Mouse (Mus musculus) neural tube, embryonic 11.5 days (tissue): ENCODE measurements around the gene Piwil4. TPM values are rescaled to one million over a fixed set of nuclear protein-coding genes. Genes with fewer than 3 reads are reported as not detected.
"Not testable (repeated sequence)": the region's sequence is repeated elsewhere in the genome, so short reads cannot be mapped to it uniquely, and the experiment has no call there.

ENCODE experiments used
- ATAC-seq: fragments of 200-750 bp; cut with Nextera tagmentation; 2 replicates; pipeline ENCODE4 v1.8.0; 2017; ENCODE audit warnings: moderate number of reproducible peaks, mild to moderate bottlenecking, moderate TSS enrichment, moderate library complexity; ENCODE audit not compliant: insufficient read depth, low FRiP score, low TSS enrichment
- DNase-seq: peaks from one replicate; pipeline ENCODE4 v3.0.0-alpha.2; 2015; ENCODE audit warnings: low spot score
- H3K27ac ChIP-seq: fragments of 300-500 bp; sonication (generic); 2 replicates; pipeline ENCODE4 v1.5.1; 2014; ENCODE audit warnings: low read depth, mild to moderate bottlenecking, low read length
- H3K27me3 ChIP-seq: fragments of 300-500 bp; sonication (generic); 2 replicates; pipeline ENCODE4 v1.6.1; 2014; ENCODE audit warnings: mild to moderate bottlenecking, low read length, mixed read lengths; ENCODE audit not compliant: control insufficient read depth, insufficient read depth
- H3K36me3 ChIP-seq: fragments of 300-500 bp; sonication (generic); 2 replicates; pipeline ENCODE4 v1.6.1; 2014; ENCODE audit warnings: mild to moderate bottlenecking, low read length, moderate library complexity, mixed read lengths; ENCODE audit not compliant: control insufficient read depth, insufficient read depth
- H3K4me1 ChIP-seq: fragments of 300-500 bp; sonication (generic); 2 replicates; pipeline ENCODE4 v1.6.1; 2014; ENCODE audit warnings: low read length, mixed read lengths; ENCODE audit not compliant: control insufficient read depth, insufficient read depth
- H3K4me2 ChIP-seq: fragments of 300-500 bp; sonication (generic); 2 replicates; pipeline ENCODE4 v1.6.1; 2014; ENCODE audit warnings: low read depth, mild to moderate bottlenecking, moderate library complexity
- H3K4me3 ChIP-seq: fragments of 300-500 bp; sonication (generic); 2 replicates; pipeline ENCODE4 v1.5.1; 2014; ENCODE audit warnings: low read depth, low read length
- H3K9ac ChIP-seq: fragments of 300-500 bp; sonication (generic); 2 replicates; pipeline ENCODE4 v1.6.1; 2014; ENCODE audit warnings: mild to moderate bottlenecking, low read length
- H3K9me3 ChIP-seq: fragments of 300-500 bp; sonication (generic); 2 replicates; pipeline ENCODE4 v1.6.1; 2016; ENCODE audit warnings: low read length; ENCODE audit not compliant: control insufficient read depth
- WGBS: fragments of 180-500 bp; shearing (Covaris S2); extraction: QIAGEN DNeasy Blood & Tissue Kit; methylation state at CpG from one replicate; pipeline ENCODE4 v1.1.7; 2014; 5-methylcytosine and 5-hydroxymethylcytosine counted together
- polyA plus RNA-seq: library from polyadenylated mRNA; unstranded; fragments of >200 nt; fragmentation: Nextera tagmentation; extraction: Ambion mirVana; gene quantifications from 2 replicates; pipeline ENCODE4 v1.2.1, GENCODE M21; 2014

Piwil4 gene
- polyA plus RNA-seq, 1 experiment from 2014 or later = 0.85 TPM

DNA sequence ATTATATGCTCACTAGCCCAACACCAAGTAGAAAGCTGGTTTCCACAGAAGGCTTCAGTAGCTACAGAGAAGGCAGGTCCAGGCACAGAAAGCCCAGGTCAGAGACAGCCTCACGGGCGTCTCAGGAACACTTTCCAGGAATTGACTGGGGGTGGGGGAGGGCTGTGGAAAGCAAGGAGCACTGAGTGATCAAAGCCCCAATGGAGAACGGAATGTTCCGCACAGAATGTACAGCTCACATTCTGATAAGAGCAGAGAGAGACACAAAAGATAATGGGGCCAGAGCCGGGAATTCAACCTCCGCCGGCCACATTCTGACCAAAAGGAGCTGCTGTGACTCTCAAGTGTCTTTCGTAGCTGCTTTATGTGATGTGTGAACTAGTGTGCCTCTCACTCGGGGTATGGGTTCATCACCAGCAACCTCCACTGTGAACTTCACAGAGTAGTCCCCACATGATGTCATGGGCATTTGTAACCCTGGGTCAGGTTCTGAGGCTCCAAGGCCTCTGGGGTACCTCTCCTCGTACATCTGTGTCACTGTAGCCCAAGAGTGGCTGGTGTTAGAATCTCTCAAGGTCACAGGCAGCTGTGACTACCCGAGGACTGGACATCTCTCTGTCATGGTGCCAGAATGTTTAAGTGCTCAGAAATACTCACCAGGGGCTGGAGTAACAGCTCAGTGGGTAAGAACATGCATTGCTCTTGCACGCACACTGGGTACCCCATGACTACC is 51.0 kb downstream of the Piwil4 start:
- 87% methylated on average over 12 of the region's 12 CpGs for WGBS
- Histone ChIP-seq H3K9me3 (no peaks in the 10 kb centered on the region), H3K4me2 (no peak overlapping the region), H3K9ac (no peak overlapping the region), H3K4me3 (no peak overlapping the region), H3K4me1 (no peaks in the 10 kb centered on the region), H3K27ac (no peak overlapping the region), H3K27me3 (no peaks in the 10 kb centered on the region), H3K36me3 (no peaks in the 10 kb centered on the region)
- DNase-seq (no peak), ATAC-seq (no peak)

DNA sequence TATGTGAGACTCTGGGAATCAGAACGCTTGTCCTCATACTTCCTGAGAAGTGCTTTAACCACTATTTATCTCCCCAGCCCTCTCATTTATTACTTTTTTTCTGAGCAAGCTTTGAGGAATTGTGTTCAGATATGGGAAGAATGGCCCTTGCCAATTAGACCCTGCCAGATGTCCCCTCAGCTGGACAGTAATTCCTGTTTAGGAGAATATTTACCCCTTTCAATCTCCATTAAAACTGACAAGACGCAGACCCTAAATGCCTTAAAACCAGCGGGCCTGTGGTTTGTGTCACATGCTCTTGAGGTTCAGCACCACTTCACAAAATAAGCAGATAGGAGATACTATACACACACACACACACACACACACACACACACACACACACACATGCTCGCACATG is 56.2 kb downstream of the Piwil4 start:
- ATAC-seq = no peak
- 70% methylated on average over 4 of the region's 4 CpGs for WGBS
- no peaks in the 10 kb centered on the region for H3K36me3 ChIP-seq
- no peaks in the 10 kb centered on the region for H3K4me1 ChIP-seq
- no peak overlapping the region for H3K9ac ChIP-seq
- no peak overlapping the region for H3K27ac ChIP-seq
- no peaks in the 10 kb centered on the region for H3K27me3 ChIP-seq
- H3K4me2 ChIP-seq = no peak overlapping the region
- H3K4me3 ChIP-seq = no peak overlapping the region
- no peak for DNase-seq
- H3K9me3 ChIP-seq = no peaks in the 10 kb centered on the region

DNA sequence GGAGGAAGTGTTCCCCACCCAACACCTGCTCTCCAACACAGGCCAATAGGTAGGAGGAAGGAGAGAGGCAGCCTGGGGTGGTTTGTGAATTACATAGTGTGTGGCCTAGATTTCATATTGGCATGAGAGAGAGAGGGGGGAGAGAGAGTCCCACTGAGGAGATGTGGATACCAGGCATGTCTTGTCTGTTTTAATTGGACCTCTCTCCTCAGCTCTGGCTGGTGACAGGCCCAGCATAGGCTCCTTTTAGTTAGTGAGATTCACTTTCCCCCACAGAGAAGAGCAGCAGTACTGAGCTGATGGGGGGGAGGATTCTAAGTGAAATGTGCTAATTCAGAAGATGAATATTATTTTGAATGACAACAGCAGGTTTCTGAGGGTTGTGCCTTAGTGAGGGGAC is 57.8 kb downstream of the Piwil4 start:
- Histone ChIP-seq H3K36me3 (no peaks in the 10 kb centered on the region), H3K27me3 (no peaks in the 10 kb centered on the region), H3K9me3 (no peaks in the 10 kb centered on the region), H3K4me2 (no peak overlapping the region), H3K9ac (no peak overlapping the region), H3K4me1 (no peaks in the 10 kb centered on the region), H3K27ac (no peak overlapping the region), H3K4me3 (no peak overlapping the region)
- ATAC-seq = no peak
- no peak for DNase-seq

DNA sequence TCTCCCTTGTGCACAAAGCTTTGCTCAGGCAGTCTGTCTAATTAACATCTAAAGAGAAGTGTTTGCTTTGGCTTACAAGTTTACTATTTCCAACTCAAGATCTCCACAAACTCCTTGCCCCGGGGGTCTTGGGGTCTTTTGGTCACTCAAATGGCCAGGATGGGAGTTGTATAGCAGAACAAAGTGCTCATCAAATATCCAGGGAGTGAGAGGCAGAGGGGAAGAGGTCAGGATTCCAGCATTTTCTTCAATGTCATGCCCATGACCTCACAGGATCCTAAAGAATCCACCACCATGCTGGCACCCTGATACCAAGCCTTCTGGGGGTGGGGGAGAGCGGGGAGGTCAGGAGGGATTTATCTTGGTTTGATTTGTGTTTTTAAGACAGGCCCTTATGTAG is 59.9 kb downstream of the Piwil4 start:
- 50% methylated on average over 2 of the region's 2 CpGs for WGBS

DNA sequence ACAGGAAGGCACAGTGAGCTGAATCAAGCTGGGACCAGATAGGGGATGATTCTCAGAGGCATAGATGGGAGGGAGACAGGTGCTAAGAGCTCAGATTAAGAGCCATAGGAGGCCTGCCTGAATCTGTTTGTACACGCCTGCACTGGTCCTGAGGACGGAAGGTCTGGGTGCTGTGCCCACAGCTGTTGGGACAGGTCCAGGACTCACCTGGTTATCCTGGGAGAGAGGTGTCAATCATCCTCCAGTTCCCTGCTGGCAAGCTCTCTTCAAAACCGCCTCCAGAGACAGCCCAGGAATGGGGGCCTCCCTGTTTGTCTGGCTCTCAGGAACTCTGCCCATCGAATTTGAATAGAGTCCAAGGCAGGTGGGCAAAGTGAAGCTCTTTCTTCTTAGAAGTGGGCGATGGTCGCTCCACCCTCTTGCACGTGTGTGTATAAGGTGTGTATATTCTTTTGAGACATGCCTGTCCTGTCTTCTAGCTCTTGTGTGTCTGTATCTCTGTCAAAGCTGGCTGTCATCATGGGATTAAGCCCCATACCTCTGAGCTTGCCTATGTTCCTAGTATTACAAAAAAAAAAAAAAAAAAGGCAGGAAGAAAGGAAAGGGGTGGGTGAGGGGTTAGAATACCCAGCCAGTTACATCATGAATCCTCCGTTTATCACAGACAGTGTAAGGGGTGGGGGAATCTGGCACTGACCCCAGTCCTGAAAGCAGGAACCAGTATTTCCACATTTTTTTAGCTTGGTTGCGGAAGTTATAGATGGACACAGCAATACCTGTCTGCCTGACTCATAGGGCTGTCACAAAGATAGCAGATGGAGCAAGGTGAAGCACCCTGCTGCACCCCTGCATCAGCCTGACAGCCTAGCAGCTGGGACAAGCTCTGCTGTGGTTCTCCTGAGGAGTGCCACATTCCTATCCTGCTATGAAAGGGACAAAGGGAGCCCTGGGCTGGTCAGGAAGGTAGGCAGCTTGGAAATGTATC is 64.5 kb downstream of the Piwil4 start:
- 64% methylated on average over 9 of the region's 9 CpGs for WGBS
- no peak overlapping the region for H3K27ac ChIP-seq
- H3K9me3 ChIP-seq = no peaks in the 10 kb centered on the region
- DNase-seq = no peak
- no peak for ATAC-seq
- no peak overlapping the region for H3K9ac ChIP-seq
- no peak overlapping the region for H3K4me2 ChIP-seq
- H3K4me3 ChIP-seq = no peak overlapping the region
- H3K27me3 ChIP-seq = no peaks in the 10 kb centered on the region
- H3K4me1 ChIP-seq = no peaks in the 10 kb centered on the region
- no peaks in the 10 kb centered on the region for H3K36me3 ChIP-seq

More for the DNA sequence above, 59.9 kb downstream of the Piwil4 start:
- Histone ChIP-seq H3K9ac (no peak overlapping the region), H3K9me3 (no peaks in the 10 kb centered on the region), H3K4me3 (no peak overlapping the region), H3K4me1 (no peaks in the 10 kb centered on the region), H3K27me3 (no peaks in the 10 kb centered on the region), H3K4me2 (no peak overlapping the region), H3K27ac (no peak overlapping the region), H3K36me3 (no peaks in the 10 kb centered on the region)
- ATAC-seq = no peak
- DNase-seq = no peak

DNA sequence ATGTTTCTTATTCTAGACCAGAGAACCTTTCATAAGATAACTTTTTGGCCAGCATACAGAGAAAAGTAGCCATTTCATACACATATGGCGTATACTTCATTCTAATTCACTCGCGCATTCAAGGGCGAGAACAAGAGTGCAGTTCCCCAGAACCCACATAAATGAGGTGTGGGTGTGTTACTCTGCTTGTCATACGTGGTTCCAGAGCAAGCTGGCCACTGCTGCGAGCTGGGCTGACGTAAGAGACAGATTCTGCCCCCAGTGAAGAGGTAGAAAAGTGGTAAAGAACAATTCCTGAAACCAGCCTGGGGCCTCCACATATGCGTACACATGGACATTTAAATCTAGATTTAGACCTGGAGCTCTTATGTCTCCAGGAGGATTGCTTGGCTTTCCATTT is 66.0 kb downstream of the Piwil4 start:
- no peaks in the 10 kb centered on the region for H3K4me1 ChIP-seq
- no peak overlapping the region for H3K4me2 ChIP-seq
- WGBS = 89% methylated on average over 8 of the region's 8 CpGs
- no peak overlapping the region for H3K4me3 ChIP-seq
- ATAC-seq (no peak), DNase-seq (no peak)
- no peak overlapping the region for H3K9ac ChIP-seq
- H3K27me3 ChIP-seq = no peaks in the 10 kb centered on the region
- no peaks in the 10 kb centered on the region for H3K36me3 ChIP-seq
- H3K9me3 ChIP-seq = no peaks in the 10 kb centered on the region
- no peak overlapping the region for H3K27ac ChIP-seq

DNA sequence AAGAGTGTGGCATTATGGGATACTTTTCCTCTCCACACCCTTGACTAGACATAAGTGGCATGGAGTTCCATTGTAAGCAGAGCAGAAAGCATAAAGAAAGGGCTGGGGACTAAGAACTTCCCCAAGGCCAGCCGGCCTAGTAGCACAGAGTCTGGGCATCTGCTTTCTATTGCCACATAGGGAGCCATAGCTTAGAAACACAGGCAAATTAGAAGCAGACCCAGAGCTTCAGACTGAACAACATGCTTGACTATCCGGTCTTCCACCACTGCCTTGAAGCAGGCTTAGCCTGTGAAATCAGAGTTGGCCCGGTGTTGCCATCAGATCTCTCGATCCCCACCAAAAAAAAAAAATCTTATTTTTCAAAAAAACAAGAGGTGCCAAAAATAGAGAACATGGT is 67.4 kb downstream of the Piwil4 start:
- Histone ChIP-seq H3K4me2 (no peak overlapping the region), H3K36me3 (no peaks in the 10 kb centered on the region), H3K27me3 (no peaks in the 10 kb centered on the region), H3K4me3 (no peak overlapping the region), H3K27ac (no peak overlapping the region), H3K9me3 (no peaks in the 10 kb centered on the region), H3K4me1 (no peaks in the 10 kb centered on the region), H3K9ac (no peak overlapping the region)
- DNase-seq (no peak), ATAC-seq (no peak)
- WGBS = 84% methylated on average over 4 of the region's 4 CpGs

DNA sequence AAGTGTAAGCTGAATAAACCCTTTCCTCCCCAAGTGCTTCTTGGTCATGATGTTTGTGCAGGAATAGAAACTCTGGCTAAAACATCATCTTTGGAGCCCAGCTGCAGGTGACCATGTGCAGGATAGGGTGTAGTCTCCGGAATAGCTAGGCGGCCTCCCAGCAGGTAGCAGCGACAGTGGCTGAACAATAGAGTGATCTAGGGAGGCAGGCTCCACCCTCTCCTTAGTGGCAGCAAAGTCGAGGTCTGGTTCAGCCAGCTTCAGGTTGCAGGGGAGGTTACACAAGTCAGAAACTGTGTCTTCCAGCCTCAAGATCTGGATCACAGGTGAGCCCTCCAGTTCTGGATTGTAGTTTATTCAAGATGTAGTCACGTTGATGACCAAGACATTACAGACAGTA is 68.6 kb downstream of the Piwil4 start:
- not testable (repeated sequence) for H3K4me2 ChIP-seq, DNase-seq, H3K4me3 ChIP-seq, H3K36me3 ChIP-seq, H3K27me3 ChIP-seq, H3K9ac ChIP-seq, ATAC-seq, H3K27ac ChIP-seq, H3K9me3 ChIP-seq, H3K4me1 ChIP-seq
- WGBS = 37% methylated on average over 5 of the region's 5 CpGs

DNA sequence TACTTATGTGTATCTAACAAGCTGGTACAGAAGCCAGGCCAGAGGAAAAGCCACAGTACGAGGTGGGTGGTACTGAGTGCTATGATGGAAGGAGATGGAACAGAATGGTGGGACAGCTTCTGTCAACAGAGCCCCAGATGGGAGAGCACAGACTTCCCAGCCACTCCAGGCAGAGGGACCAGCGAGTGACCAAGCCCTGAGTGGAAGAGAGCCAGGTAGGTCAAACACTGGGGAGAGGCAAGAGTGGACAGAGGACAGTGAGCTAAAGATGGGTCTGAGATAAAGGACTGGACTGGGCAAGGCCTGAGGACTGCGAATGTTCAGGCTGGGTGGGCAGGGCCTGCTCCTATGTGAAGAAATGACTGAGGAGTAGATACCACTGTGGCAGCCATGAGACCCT is 72.2 kb downstream of the Piwil4 start:
- DNase-seq = no peak
- Histone ChIP-seq H3K27ac (no peak overlapping the region), H3K4me3 (no peak overlapping the region), H3K4me1 (no peaks in the 10 kb centered on the region), H3K9me3 (no peaks in the 10 kb centered on the region), H3K9ac (no peak overlapping the region), H3K27me3 (no peaks in the 10 kb centered on the region), H3K4me2 (no peak overlapping the region), H3K36me3 (no peaks in the 10 kb centered on the region)
- 89% methylated on average over 3 of the region's 3 CpGs for WGBS
- no peak for ATAC-seq
